Mouse (Mus musculus) midbrain, embryonic 10.5 days (tissue): ENCODE data around the gene Brpf1. TPM values are rescaled to one million over a fixed set of nuclear protein-coding genes. Genes with fewer than 3 reads are reported as not detected.
A peak's percentile ranks its signal among the peaks of the same experiment; 100 is the strongest.

Experiments
- DNase-seq: peaks from one replicate; pipeline ENCODE4 v3.0.0-alpha.2; 2017; ENCODE audit warnings: low spot score
- H3K27ac ChIP-seq: fragments of 300-500 bp; sonication (generic); replicated peaks from 2 replicates; pipeline ENCODE4 v1.5.1; 2016; ENCODE audit warnings: mild to moderate bottlenecking
- H3K27me3 ChIP-seq: fragments of 300-500 bp; sonication (generic); 2 replicates; pipeline ENCODE4 v1.6.1; 2016; ENCODE audit warnings: low read depth, mild to moderate bottlenecking; ENCODE audit not compliant: poor library complexity, severe bottlenecking
- H3K36me3 ChIP-seq: fragments of 300-500 bp; sonication (generic); 2 replicates; pipeline ENCODE4 v1.6.1; 2016; ENCODE audit warnings: mild to moderate bottlenecking, moderate library complexity
- H3K4me1 ChIP-seq: fragments of 300-500 bp; sonication (generic); 2 replicates; pipeline ENCODE4 v1.6.1; 2016
- H3K4me3 ChIP-seq: fragments of 300-500 bp; sonication (generic); 2 replicates; pipeline ENCODE4 v1.5.1; 2016; ENCODE audit warnings: mild to moderate bottlenecking, moderate library complexity
- H3K9me3 ChIP-seq: fragments of 300-500 bp; sonication (generic); replicated peaks from 2 replicates; pipeline ENCODE4 v1.6.1; 2016; ENCODE audit warnings: mild to moderate bottlenecking
- WGBS: fragments of 180-500 bp; shearing (Covaris S2); methylation state at CpG from one replicate; pipeline ENCODE4 v1.1.7; 2016; 5-methylcytosine and 5-hydroxymethylcytosine counted together
- polyA plus RNA-seq: library from polyadenylated mRNA; unstranded; fragments of >200 nt; fragmentation: Nextera tagmentation; extraction: Ambion mirVana; gene quantifications from 2 replicates; pipeline ENCODE4 v1.2.1, GENCODE M21; 2016

Brpf1 gene
- polyA plus RNA-seq: 22.4 and 26.2 TPM in 2 replicates

GRCm38 (mm10) chr6:113306986-113307349, at the start of gene Brpf1:
TSS of gene Brpf1 (plus strand) at chr6:113307137.
- peak within 1 kb of the TSS; percentile 99 for H3K4me3 ChIP-seq
- peak; percentile 86 for DNase-seq
- H3K27ac ChIP-seq: peak within 1 kb of the TSS; percentile 98
- no peaks in the 10 kb centered on the region for H3K27me3 ChIP-seq
- H3K9me3 ChIP-seq: no peaks in the 10 kb centered on the region
- WGBS: under 1% methylated on average over 32 of the region's 32 CpGs
- peaks cover 36% of the 10 kb centered on the region for H3K4me1 ChIP-seq
- H3K36me3 ChIP-seq: peaks cover 29% of the 10 kb centered on the region

- H3K36me3 ChIP-seq: peaks cover 97% of the 10 kb centered on the region
- no peak for DNase-seq
- H3K4me3 ChIP-seq: no peak overlapping the region
- no peak overlapping the region for H3K27ac ChIP-seq
- 90% methylated on average over 8 of the region's 8 CpGs for WGBS
- no peaks in the 10 kb centered on the region for H3K4me1 ChIP-seq
- no peaks in the 10 kb centered on the region for H3K27me3 ChIP-seq
- no peaks in the 10 kb centered on the region for H3K9me3 ChIP-seq
Observed at GRCm38 (mm10) chr6:113261174-113261858, 45.6 kb upstream of the Brpf1 start.

- 90% methylated on average over 6 of the region's 6 CpGs for WGBS
- peaks cover 99% of the 10 kb centered on the region for H3K36me3 ChIP-seq
- no peak overlapping the region for H3K27ac ChIP-seq
- no peak for DNase-seq
- no peaks in the 10 kb centered on the region for H3K4me1 ChIP-seq
- no peak overlapping the region for H3K4me3 ChIP-seq
- H3K27me3 ChIP-seq: no peaks in the 10 kb centered on the region
- H3K9me3 ChIP-seq: no peaks in the 10 kb centered on the region
Observed at GRCm38 (mm10) chr6:113263531-113263930, 43.4 kb upstream of the Brpf1 start.

- no peaks in the 10 kb centered on the region for H3K4me1 ChIP-seq
- no peaks in the 10 kb centered on the region for H3K9me3 ChIP-seq
- no peak for DNase-seq
- 90% methylated on average over 8 of the region's 8 CpGs for WGBS
- H3K27ac ChIP-seq: no peak overlapping the region
- H3K27me3 ChIP-seq: no peaks in the 10 kb centered on the region
- no peak overlapping the region for H3K4me3 ChIP-seq
- peaks cover 99% of the 10 kb centered on the region for H3K36me3 ChIP-seq
Observed at GRCm38 (mm10) chr6:113264429-113264828, 42.5 kb upstream of the Brpf1 start.

- H3K36me3 ChIP-seq: peaks cover 99% of the 10 kb centered on the region
- no peak for DNase-seq
- 89% methylated on average over 7 of the region's 7 CpGs for WGBS
Observed at GRCm38 (mm10) chr6:113266996-113267655, 39.8 kb upstream of the Brpf1 start.

GRCm38 (mm10) chr6:113267988-113268387, 38.9 kb upstream of the Brpf1 start:
- no peaks in the 10 kb centered on the region for H3K27me3 ChIP-seq
- H3K4me3 ChIP-seq: no peak overlapping the region
- H3K4me1 ChIP-seq: no peaks in the 10 kb centered on the region
- no peak for DNase-seq
- peaks cover 99% of the 10 kb centered on the region for H3K36me3 ChIP-seq
- 93% methylated on average over 1 of the region's 1 CpGs for WGBS
- no peaks in the 10 kb centered on the region for H3K9me3 ChIP-seq
- H3K27ac ChIP-seq: no peak overlapping the region

More at GRCm38 (mm10) chr6:113266996-113267655, 39.8 kb upstream of the Brpf1 start:
- Histone ChIP-seq H3K4me1 (no peaks in the 10 kb centered on the region), H3K9me3 (no peaks in the 10 kb centered on the region), H3K27ac (no peak overlapping the region), H3K4me3 (no peak overlapping the region), H3K27me3 (no peaks in the 10 kb centered on the region)

- Histone ChIP-seq H3K4me1 (no peaks in the 10 kb centered on the region), H3K27ac (no peak overlapping the region), H3K4me3 (no peak overlapping the region), H3K36me3 (peaks cover 93% of the 10 kb centered on the region), H3K27me3 (no peaks in the 10 kb centered on the region), H3K9me3 (no peaks in the 10 kb centered on the region)
- no peak for DNase-seq
- WGBS: 83% methylated on average over 3 of the region's 3 CpGs
Observed at GRCm38 (mm10) chr6:113272365-113272764, 34.6 kb upstream of the Brpf1 start.

- Histone ChIP-seq H3K9me3 (no peaks in the 10 kb centered on the region), H3K36me3 (peaks cover 69% of the 10 kb centered on the region), H3K4me3 (no peak overlapping the region), H3K27me3 (peaks cover 14% of the 10 kb centered on the region), H3K4me1 (peaks cover 3% of the 10 kb centered on the region), H3K27ac (no peak overlapping the region)
- no peak for DNase-seq
- WGBS: 77% methylated on average over 4 of the region's 4 CpGs
Observed at GRCm38 (mm10) chr6:113276846-113277245, 30.1 kb upstream of the Brpf1 start.

GRCm38 (mm10) chr6:113281676-113282075, 25.3 kb upstream of the Brpf1 start:
- Histone ChIP-seq H3K36me3 (peaks cover 26% of the 10 kb centered on the region), H3K27ac (no peak overlapping the region), H3K27me3 (peaks cover 57% of the 10 kb centered on the region), H3K4me1 (peaks cover 30% of the 10 kb centered on the region), H3K9me3 (no peaks in the 10 kb centered on the region), H3K4me3 (no peak overlapping the region)
- WGBS: 58% methylated on average over 6 of the region's 6 CpGs
- no peak for DNase-seq

- Histone ChIP-seq H3K36me3 (peaks cover 22% of the 10 kb centered on the region), H3K4me3 (peak within 1 kb of the TSS; percentile 45), H3K9me3 (no peaks in the 10 kb centered on the region), H3K4me1 (peaks cover 30% of the 10 kb centered on the region), H3K27ac (no peak within 1 kb of the TSS), H3K27me3 (peaks cover 57% of the 10 kb centered on the region)
- DNase-seq: peak; percentile 64
- 2% methylated on average over 37 of the region's 37 CpGs for WGBS
Observed at GRCm38 (mm10) chr6:113282101-113282802, 24.7 kb upstream of the Brpf1 start, which contains the start of gene Cpne9. TSS of gene Cpne9 (plus strand) at chr6:113282307.

- H3K27ac ChIP-seq: no peak overlapping the region
- WGBS: 1% methylated on average over 22 of the region's 22 CpGs
- H3K27me3 ChIP-seq: peaks cover 57% of the 10 kb centered on the region
- no peaks in the 10 kb centered on the region for H3K9me3 ChIP-seq
- peak overlapping the region; percentile 45 for H3K4me3 ChIP-seq
- peaks cover 15% of the 10 kb centered on the region for H3K36me3 ChIP-seq
- DNase-seq: no peak
- H3K4me1 ChIP-seq: peaks cover 30% of the 10 kb centered on the region
Observed at GRCm38 (mm10) chr6:113282969-113283368, 24.0 kb upstream of the Brpf1 start.

GRCm38 (mm10) chr6:113283500-113283899, 23.4 kb upstream of the Brpf1 start:
- 5% methylated on average over 6 of the region's 6 CpGs for WGBS

GRCm38 (mm10) chr6:113284931-113285330, 22.0 kb upstream of the Brpf1 start:
- 77% methylated on average over 3 of the region's 3 CpGs for WGBS
- Histone ChIP-seq H3K4me3 (no peak overlapping the region), H3K36me3 (peaks cover 10% of the 10 kb centered on the region), H3K4me1 (peaks cover 33% of the 10 kb centered on the region), H3K9me3 (no peaks in the 10 kb centered on the region), H3K27ac (no peak overlapping the region), H3K27me3 (peaks cover 57% of the 10 kb centered on the region)
- DNase-seq: no peak

More at GRCm38 (mm10) chr6:113283500-113283899, 23.4 kb upstream of the Brpf1 start:
- Histone ChIP-seq H3K4me1 (peaks cover 33% of the 10 kb centered on the region), H3K27ac (no peak overlapping the region), H3K36me3 (peaks cover 10% of the 10 kb centered on the region), H3K4me3 (no peak overlapping the region), H3K9me3 (no peaks in the 10 kb centered on the region), H3K27me3 (peaks cover 57% of the 10 kb centered on the region)
- DNase-seq: no peak
